Mouse (Mus musculus) midbrain, embryonic 14.5 days (tissue): ENCODE results near the gene Pla2g4e. TPM values are rescaled to one million over a fixed set of nuclear protein-coding genes. Genes with fewer than 3 reads are reported as not detected.

Experiments
- ATAC-seq: fragments of 200-750 bp; cut with Nextera tagmentation; 2 replicates; pipeline ENCODE4 v1.8.0; 2017; ENCODE audit warnings: moderate number of reproducible peaks, moderate library complexity; ENCODE audit not compliant: low FRiP score, low TSS enrichment
- DNase-seq: peaks from one replicate; pipeline ENCODE4 v3.0.0-alpha.2; 2015
- H3K27ac ChIP-seq: fragments of 300-500 bp; sonication (generic); replicated peaks from 2 replicates; pipeline ENCODE4 v1.5.1; 2014; ENCODE audit warnings: mild to moderate bottlenecking, low read depth, low read length, moderate library complexity
- H3K27me3 ChIP-seq: fragments of 300-500 bp; sonication (generic); 2 replicates; pipeline ENCODE4 v1.6.1; 2014; ENCODE audit warnings: low read length, control low read depth, mixed read lengths; ENCODE audit not compliant: control insufficient read depth, insufficient read depth
- H3K36me3 ChIP-seq: fragments of 300-500 bp; sonication (generic); 2 replicates; pipeline ENCODE4 v1.6.1; 2014; ENCODE audit warnings: low read length, control low read depth; ENCODE audit not compliant: control insufficient read depth, insufficient read depth
- H3K4me1 ChIP-seq: fragments of 300-500 bp; sonication (generic); 2 replicates; pipeline ENCODE4 v1.6.1; 2014; ENCODE audit warnings: mild to moderate bottlenecking, antibody characterized with exemption, low read length, control low read depth; ENCODE audit not compliant: control insufficient read depth, insufficient read depth
- H3K4me2 ChIP-seq: fragments of 300-500 bp; sonication (generic); 2 replicates; pipeline ENCODE4 v1.6.1; 2014; ENCODE audit warnings: mild to moderate bottlenecking, low read length, moderate library complexity
- H3K4me3 ChIP-seq: fragments of 300-500 bp; sonication (generic); replicated peaks from 2 replicates; pipeline ENCODE4 v1.5.1; 2014; ENCODE audit warnings: low read depth, low read length
- H3K9ac ChIP-seq: fragments of 300-500 bp; sonication (generic); replicated peaks from 2 replicates; pipeline ENCODE4 v1.6.1; 2014; ENCODE audit warnings: mild to moderate bottlenecking, low read length, moderate library complexity
- H3K9me3 ChIP-seq: fragments of 300-500 bp; sonication (generic); 2 replicates; pipeline ENCODE4 v1.6.1; 2016; ENCODE audit warnings: low read length, control low read depth, mixed read lengths; ENCODE audit not compliant: control insufficient read depth
- WGBS: fragments of 180-500 bp; shearing (Covaris S2); extraction: QIAGEN DNeasy Blood & Tissue Kit; methylation state at CpG from one replicate; pipeline ENCODE4 v1.1.7; 2014; 5-methylcytosine and 5-hydroxymethylcytosine counted together
- polyA plus RNA-seq: library from polyadenylated mRNA; unstranded; fragments of >200 nt; fragmentation: Nextera tagmentation; extraction: Ambion mirVana; gene quantifications from 2 replicates; pipeline ENCODE4 v1.2.1, GENCODE M21; 2014

Pla2g4e gene
- polyA plus RNA-seq, 1 experiment from 2014 or later = 3.5 TPM

GRCm38 (mm10) chr2:120158016-120158415 is 87.1 kb downstream of the Pla2g4e start:
- H3K36me3 ChIP-seq = no peaks in the 10 kb centered on the region
- no peak overlapping the region for H3K27ac ChIP-seq
- H3K4me2 ChIP-seq = no peak overlapping the region
- H3K9me3 ChIP-seq = no peaks in the 10 kb centered on the region
- peak; percentile 15 for DNase-seq
- no peak overlapping the region for H3K9ac ChIP-seq
- peaks cover 5% of the 10 kb centered on the region; the same call in 1 of the 2 replicates for H3K27me3 ChIP-seq
- ATAC-seq = no peak
- peaks cover 6% of the 10 kb centered on the region; the same call in 1 of the 2 replicates for H3K4me1 ChIP-seq
- H3K4me3 ChIP-seq = no peak overlapping the region
- 62% methylated on average over 5 of the region's 5 CpGs for WGBS

GRCm38 (mm10) chr2:120157606-120158005 is 87.5 kb downstream of the Pla2g4e start:
- no peak for ATAC-seq
- DNase-seq = no peak
- no peak overlapping the region for H3K9ac ChIP-seq
- peaks cover 5% of the 10 kb centered on the region; the same call in 1 of the 2 replicates for H3K27me3 ChIP-seq
- H3K27ac ChIP-seq = no peak overlapping the region
- no peak overlapping the region for H3K4me3 ChIP-seq
- no peaks in the 10 kb centered on the region for H3K36me3 ChIP-seq
- no peaks in the 10 kb centered on the region for H3K9me3 ChIP-seq
- peaks cover 6% of the 10 kb centered on the region; the same call in 1 of the 2 replicates for H3K4me1 ChIP-seq
- WGBS = 74% methylated on average over 2 of the region's 2 CpGs
- H3K4me2 ChIP-seq = no peak overlapping the region

- H3K4me3 ChIP-seq = peak within 1 kb of the TSS; percentile 65
- H3K27me3 ChIP-seq = peaks cover 5% of the 10 kb centered on the region; the same call in 1 of the 2 replicates
- peak within 1 kb of the TSS; percentile 99 for H3K4me2 ChIP-seq
- H3K36me3 ChIP-seq = no peaks in the 10 kb centered on the region
- DNase-seq (peak; percentile 99), ATAC-seq (peak; percentile 99)
- WGBS = under 1% methylated on average over 53 of the region's 53 CpGs
- no peak within 1 kb of the TSS for H3K27ac ChIP-seq
- H3K4me1 ChIP-seq = peaks cover 6% of the 10 kb centered on the region; the same call in 1 of the 2 replicates
- H3K9me3 ChIP-seq = no peaks in the 10 kb centered on the region
- peak within 1 kb of the TSS; percentile 58 for H3K9ac ChIP-seq
Measured at GRCm38 (mm10) chr2:120154361-120154894, 90.7 kb downstream of the Pla2g4e start, which contains the start of gene Ehd4. Ehd4 (minus strand) TSS chr2:120154606.

GRCm38 (mm10) chr2:120153586-120154360 is 91.4 kb downstream of the Pla2g4e start:
- Histone ChIP-seq H3K27ac (no peak overlapping the region), H3K9ac (peak overlapping the region; percentile 58), H3K4me2 (peak overlapping the region; percentile 99), H3K9me3 (no peaks in the 10 kb centered on the region), H3K4me3 (peak overlapping the region; percentile 65), H3K27me3 (peaks cover 5% of the 10 kb centered on the region; the same call in 1 of the 2 replicates), H3K36me3 (no peaks in the 10 kb centered on the region), H3K4me1 (peaks cover 6% of the 10 kb centered on the region; the same call in 1 of the 2 replicates)
- ATAC-seq = no peak; the same call in 1 of the 2 replicates
- WGBS = 5% methylated on average over 38 of the region's 38 CpGs
- DNase-seq = peak; percentile 19

GRCm38 (mm10) chr2:120150571-120150970 is 94.6 kb downstream of the Pla2g4e start:
- Histone ChIP-seq H3K27ac (no peak overlapping the region), H3K4me3 (no peak overlapping the region), H3K4me1 (peaks cover 6% of the 10 kb centered on the region; the same call in 1 of the 2 replicates), H3K4me2 (no peak overlapping the region), H3K27me3 (peaks cover 5% of the 10 kb centered on the region; the same call in 1 of the 2 replicates), H3K9me3 (no peaks in the 10 kb centered on the region), H3K9ac (no peak overlapping the region), H3K36me3 (no peaks in the 10 kb centered on the region)
- ATAC-seq = no peak
- 82% methylated on average over 3 of the region's 3 CpGs for WGBS
- no peak for DNase-seq

GRCm38 (mm10) chr2:120149634-120150033 is 95.5 kb downstream of the Pla2g4e start:
- no peak for DNase-seq
- ATAC-seq = no peak
- no peak overlapping the region for H3K9ac ChIP-seq
- H3K27ac ChIP-seq = no peak overlapping the region
- no peak overlapping the region for H3K4me3 ChIP-seq
- H3K4me1 ChIP-seq = peaks cover 6% of the 10 kb centered on the region; the same call in 1 of the 2 replicates
- no peaks in the 10 kb centered on the region for H3K36me3 ChIP-seq
- 92% methylated on average over 7 of the region's 7 CpGs for WGBS
- H3K27me3 ChIP-seq = peaks cover 5% of the 10 kb centered on the region; the same call in 1 of the 2 replicates
- H3K4me2 ChIP-seq = no peak overlapping the region
- H3K9me3 ChIP-seq = no peaks in the 10 kb centered on the region

- Histone ChIP-seq H3K4me1 (no peaks in the 10 kb centered on the region), H3K27ac (no peak overlapping the region), H3K9me3 (no peaks in the 10 kb centered on the region), H3K27me3 (no peaks in the 10 kb centered on the region), H3K4me2 (no peak overlapping the region), H3K4me3 (no peak overlapping the region), H3K36me3 (no peaks in the 10 kb centered on the region), H3K9ac (no peak overlapping the region)
- DNase-seq (no peak), ATAC-seq (no peak)
- WGBS = 89% methylated on average over 3 of the region's 3 CpGs
Measured at GRCm38 (mm10) chr2:120147999-120148398, 97.1 kb downstream of the Pla2g4e start.

- no peak for DNase-seq
- no peak overlapping the region for H3K4me3 ChIP-seq
- 64% methylated on average over 2 of the region's 2 CpGs for WGBS
- no peak overlapping the region for H3K27ac ChIP-seq
- no peak overlapping the region for H3K4me2 ChIP-seq
- H3K4me1 ChIP-seq = no peaks in the 10 kb centered on the region
- no peak for ATAC-seq
- H3K27me3 ChIP-seq = no peaks in the 10 kb centered on the region
- H3K36me3 ChIP-seq = no peaks in the 10 kb centered on the region
- no peaks in the 10 kb centered on the region for H3K9me3 ChIP-seq
- H3K9ac ChIP-seq = no peak overlapping the region
Measured at GRCm38 (mm10) chr2:120147364-120147763, 97.8 kb downstream of the Pla2g4e start.
